Mouse (Mus musculus): ENCODE data around the gene Slfn4. TPM values are rescaled to one million over a fixed set of nuclear protein-coding genes. Genes with fewer than 3 reads are reported as not detected.
"Not testable (repeated sequence)": the region's sequence is repeated elsewhere in the genome, so short reads cannot be mapped to it uniquely, and the experiment has no call there.

The Slfn4 gene
- polyA plus RNA-seq, 1 experiment, result not detected

DNA sequence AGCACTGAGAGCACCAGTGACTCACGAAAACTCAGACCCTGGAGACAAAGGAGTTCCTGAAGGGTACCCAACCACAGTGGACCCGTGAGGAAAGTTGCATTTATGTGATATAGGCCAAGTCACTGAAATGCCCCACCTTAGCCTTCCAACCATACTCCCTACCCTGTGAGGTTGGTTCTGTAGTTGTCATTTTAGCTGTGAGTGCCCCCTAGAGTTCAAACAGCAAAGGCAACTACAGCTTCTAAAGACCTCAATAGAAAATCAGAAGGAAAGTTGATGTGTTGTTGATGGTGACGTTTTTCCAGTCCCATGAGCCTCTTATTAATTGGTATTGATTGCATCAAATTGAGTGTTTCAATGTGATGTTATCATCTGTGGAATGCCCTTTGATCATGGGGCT lies 56.0 kb downstream of the Slfn4 start:
- Histone ChIP-seq H3K4me3 (ENCODE audit: insufficient read depth, low read depth, low read length) (no peak overlapping the region), H3K27ac (replicated peaks; ENCODE audit: low read depth, low read length) (no peak overlapping the region), H3K4me1 (ENCODE audit: control insufficient read depth, insufficient read depth, insufficient read length, low read length) (no peaks in the 10 kb centered on the region)

DNA sequence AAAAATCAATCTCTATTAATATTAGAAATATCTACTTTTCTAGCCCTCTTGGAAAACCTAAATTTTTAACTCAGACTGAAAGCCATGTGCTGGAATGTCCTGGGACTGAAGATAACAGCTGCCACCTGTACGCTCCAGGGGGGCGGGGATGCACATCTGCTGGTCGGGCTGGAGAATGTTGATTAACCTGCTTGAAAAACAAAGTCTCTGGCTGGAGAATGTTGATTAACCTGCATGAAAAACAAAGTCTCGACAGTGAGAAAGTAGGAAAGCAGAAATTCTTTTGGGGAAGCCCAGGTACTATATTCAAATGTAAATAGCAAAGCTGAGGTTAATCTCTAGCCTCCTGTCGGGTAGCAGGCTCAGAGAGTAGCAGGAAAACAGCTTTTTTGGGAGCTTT lies 58.6 kb downstream of the Slfn4 start:
- not testable (repeated sequence) for H3K4me3 ChIP-seq (ENCODE audit: insufficient read depth, low read depth, low read length); H3K27ac ChIP-seq (replicated peaks; ENCODE audit: low read depth, low read length); H3K4me1 ChIP-seq (ENCODE audit: control insufficient read depth, insufficient read depth, insufficient read length, low read length)

DNA sequence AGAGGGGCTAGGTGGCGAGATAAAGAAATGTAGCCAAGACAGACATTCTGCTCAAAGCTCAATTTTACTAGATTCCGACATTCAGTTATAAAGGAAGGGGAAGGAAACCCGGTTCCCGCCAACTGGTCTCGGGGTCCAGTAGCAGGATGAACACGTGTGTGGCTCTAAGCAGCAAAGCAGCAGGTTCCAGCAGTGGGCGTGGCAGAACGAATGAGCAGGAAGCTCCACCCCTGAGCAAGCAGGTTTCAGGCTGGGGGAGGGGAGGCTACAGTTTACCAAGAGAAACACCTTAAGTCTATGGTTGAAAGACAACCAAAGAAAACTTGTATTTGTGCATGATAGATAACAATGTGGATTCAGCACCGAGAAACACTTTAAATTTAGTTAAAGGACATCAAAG lies 62.4 kb downstream of the Slfn4 start:
- H3K4me1 ChIP-seq (ENCODE audit: control insufficient read depth, insufficient read depth, insufficient read length, low read length); H3K27ac ChIP-seq (replicated peaks; ENCODE audit: low read depth, low read length); H3K4me3 ChIP-seq (ENCODE audit: insufficient read depth, low read depth, low read length): not testable (repeated sequence)

DNA sequence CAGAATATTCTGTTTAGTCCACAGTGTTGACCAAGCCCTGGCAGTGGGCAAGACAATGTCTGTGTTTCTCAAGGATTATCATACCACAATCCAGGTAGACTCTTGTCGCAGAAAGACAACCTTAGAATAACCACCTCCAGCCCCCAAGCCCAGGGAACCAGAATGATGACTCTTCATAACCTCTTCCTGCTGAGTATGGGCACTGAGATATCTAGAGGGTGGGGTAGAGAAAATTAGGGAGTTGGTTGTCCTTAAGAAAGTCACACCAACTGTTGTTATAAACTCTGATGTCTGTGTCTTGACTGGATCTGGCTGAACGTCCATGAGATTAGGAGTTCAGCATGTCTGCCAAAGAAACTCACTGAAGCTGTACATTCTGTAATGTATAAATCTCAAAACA lies 63.4 kb downstream of the Slfn4 start:
- H3K4me3 ChIP-seq (ENCODE audit: insufficient read depth, low read depth, low read length), result no peak overlapping the region
- no peaks in the 10 kb centered on the region for H3K4me1 ChIP-seq (ENCODE audit: control insufficient read depth, insufficient read depth, insufficient read length, low read length)
- no peak overlapping the region for H3K27ac ChIP-seq (replicated peaks; ENCODE audit: low read depth, low read length)

DNA sequence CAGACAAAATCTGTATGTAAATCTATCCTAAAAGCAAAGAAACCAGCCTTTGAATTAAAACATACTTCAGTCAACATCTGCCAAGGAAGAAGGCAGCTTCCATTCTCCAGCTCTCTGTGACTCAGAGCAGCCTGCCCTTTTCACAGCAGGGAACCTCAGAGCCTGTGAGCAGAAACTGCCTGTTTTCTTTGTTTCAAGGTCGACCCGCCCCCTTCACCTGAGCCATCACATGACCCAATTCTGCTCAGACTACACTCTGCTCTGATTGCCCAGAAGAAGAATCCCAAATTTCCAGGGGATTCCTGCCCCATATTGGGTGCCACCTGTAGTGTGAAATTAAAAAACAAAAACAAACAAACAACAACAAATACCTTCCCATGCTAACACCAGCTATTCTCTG lies 64.8 kb downstream of the Slfn4 start:
- Histone ChIP-seq H3K4me1 (ENCODE audit: control insufficient read depth, insufficient read depth, insufficient read length, low read length) (no peaks in the 10 kb centered on the region), H3K4me3 (ENCODE audit: insufficient read depth, low read depth, low read length) (no peak overlapping the region), H3K27ac (replicated peaks; ENCODE audit: low read depth, low read length) (no peak overlapping the region)

Other genes with a start within 250 kb of the Slfn4 start
- 28.7 and 30.4 TPM in 2 replicates for gene Slfn5, start 223.8 kb upstream of the Slfn4 start, polyA plus RNA-seq (2012; ENCODE audit: insufficient read depth, insufficient read length, missing spikeins)
- 0.55 and 0.92 TPM in 2 replicates for gene Slfn9, start 183.4 kb upstream of the Slfn4 start, polyA plus RNA-seq (2012; ENCODE audit: insufficient read depth, insufficient read length, missing spikeins)
- gene Slfn8, start 154.4 kb upstream of the Slfn4 start, polyA plus RNA-seq (2012; ENCODE audit: insufficient read depth, insufficient read length, missing spikeins), result 0.79 and 2.6 TPM in 2 replicates
- 3.5 and 3.6 TPM in 2 replicates for gene Slfn2, start 110.1 kb upstream of the Slfn4 start, polyA plus RNA-seq (2012; ENCODE audit: insufficient read depth, insufficient read length, missing spikeins)
- not detected in 2 replicates for gene Slfn1, start 58.3 kb upstream of the Slfn4 start, polyA plus RNA-seq (2012; ENCODE audit: insufficient read depth, insufficient read length, missing spikeins)
- gene Slfn3, start 16.1 kb downstream of the Slfn4 start, polyA plus RNA-seq (2012; ENCODE audit: insufficient read depth, insufficient read length, missing spikeins), result 0.75 and 0.95 TPM in 2 replicates
- gene Slfn14, start 111.5 kb downstream of the Slfn4 start, polyA plus RNA-seq (2012; ENCODE audit: insufficient read depth, insufficient read length, missing spikeins), result not detected in 2 replicates
- gene Ap2b1, start 123.8 kb downstream of the Slfn4 start, polyA plus RNA-seq (2012; ENCODE audit: insufficient read depth, insufficient read length, missing spikeins), result 21.0 and 26.5 TPM in 2 replicates
- gene Pex12, start 127.4 kb downstream of the Slfn4 start, polyA plus RNA-seq (2012; ENCODE audit: insufficient read depth, insufficient read length, missing spikeins), result 4.2 and 9.8 TPM in 2 replicates
- gene Rasl10b, start 234.0 kb downstream of the Slfn4 start, polyA plus RNA-seq (2012; ENCODE audit: insufficient read depth, insufficient read length, missing spikeins), result not detected in 2 replicates

All from brown adipose tissue, adult 24 weeks (tissue).